Mouse (Mus musculus) MN1 (cell line): ENCODE measurements around the gene Apoc3.

ENCODE experiments used
- DNase-seq: peaks from one replicate; pipeline ENCODE4 v3.0.0-alpha.2; 2016; ENCODE audit warnings: low spot score

Apoc3 gene

GRCm38 (mm10) chr9:46229573-46230449, 5.6 kb downstream of the Apoc3 start:
- peak; percentile 89 for DNase-seq

GRCm38 (mm10) chr9:46228491-46228890, 6.9 kb downstream of the Apoc3 start, which contains the start of gene Apoa1:
TSS of gene Apoa1 (plus strand) at chr9:46228580.
- no peak for DNase-seq

GRCm38 (mm10) chr9:46227064-46227614, 8.3 kb downstream of the Apoc3 start:
- DNase-seq, result no peak

- no peak for DNase-seq
Measured at GRCm38 (mm10) chr9:46224945-46225660, 10.3 kb downstream of the Apoc3 start.

GRCm38 (mm10) chr9:46224101-46224500, 11.3 kb downstream of the Apoc3 start:
- DNase-seq, result no peak

GRCm38 (mm10) chr9:46223090-46223489, 12.3 kb downstream of the Apoc3 start:
- DNase-seq, result no peak

- no peak for DNase-seq
Measured at GRCm38 (mm10) chr9:46218176-46218575, 17.3 kb downstream of the Apoc3 start.

GRCm38 (mm10) chr9:46216744-46217470, 18.5 kb downstream of the Apoc3 start:
- DNase-seq, result no peak

GRCm38 (mm10) chr9:46215338-46216322, 19.8 kb downstream of the Apoc3 start:
- DNase-seq, result no peak

GRCm38 (mm10) chr9:46214946-46215337, 20.5 kb downstream of the Apoc3 start:
- no peak for DNase-seq

GRCm38 (mm10) chr9:46214276-46214675, 21.2 kb downstream of the Apoc3 start:
- no peak for DNase-seq

GRCm38 (mm10) chr9:46210473-46210872, 25.0 kb downstream of the Apoc3 start:
- no peak for DNase-seq

GRCm38 (mm10) chr9:46208401-46208974, 26.9 kb downstream of the Apoc3 start:
- no peak for DNase-seq

GRCm38 (mm10) chr9:46207501-46207869, 28.0 kb downstream of the Apoc3 start:
- no peak for DNase-seq

GRCm38 (mm10) chr9:46206834-46207500, 28.5 kb downstream of the Apoc3 start:
- no peak for DNase-seq

- DNase-seq, result no peak
Measured at GRCm38 (mm10) chr9:46199609-46200008, 35.8 kb downstream of the Apoc3 start.

GRCm38 (mm10) chr9:46198936-46199335, 36.5 kb downstream of the Apoc3 start:
- no peak for DNase-seq

- DNase-seq, result no peak
Measured at GRCm38 (mm10) chr9:46198461-46198860, 37.0 kb downstream of the Apoc3 start.

GRCm38 (mm10) chr9:46196699-46197169, 38.7 kb downstream of the Apoc3 start:
- DNase-seq, result no peak

- no peak for DNase-seq
Measured at GRCm38 (mm10) chr9:46194809-46195208, 40.6 kb downstream of the Apoc3 start.
